Mouse (Mus musculus): ENCODE data around the gene Pcnx.

Gene Pcnx

DNA sequence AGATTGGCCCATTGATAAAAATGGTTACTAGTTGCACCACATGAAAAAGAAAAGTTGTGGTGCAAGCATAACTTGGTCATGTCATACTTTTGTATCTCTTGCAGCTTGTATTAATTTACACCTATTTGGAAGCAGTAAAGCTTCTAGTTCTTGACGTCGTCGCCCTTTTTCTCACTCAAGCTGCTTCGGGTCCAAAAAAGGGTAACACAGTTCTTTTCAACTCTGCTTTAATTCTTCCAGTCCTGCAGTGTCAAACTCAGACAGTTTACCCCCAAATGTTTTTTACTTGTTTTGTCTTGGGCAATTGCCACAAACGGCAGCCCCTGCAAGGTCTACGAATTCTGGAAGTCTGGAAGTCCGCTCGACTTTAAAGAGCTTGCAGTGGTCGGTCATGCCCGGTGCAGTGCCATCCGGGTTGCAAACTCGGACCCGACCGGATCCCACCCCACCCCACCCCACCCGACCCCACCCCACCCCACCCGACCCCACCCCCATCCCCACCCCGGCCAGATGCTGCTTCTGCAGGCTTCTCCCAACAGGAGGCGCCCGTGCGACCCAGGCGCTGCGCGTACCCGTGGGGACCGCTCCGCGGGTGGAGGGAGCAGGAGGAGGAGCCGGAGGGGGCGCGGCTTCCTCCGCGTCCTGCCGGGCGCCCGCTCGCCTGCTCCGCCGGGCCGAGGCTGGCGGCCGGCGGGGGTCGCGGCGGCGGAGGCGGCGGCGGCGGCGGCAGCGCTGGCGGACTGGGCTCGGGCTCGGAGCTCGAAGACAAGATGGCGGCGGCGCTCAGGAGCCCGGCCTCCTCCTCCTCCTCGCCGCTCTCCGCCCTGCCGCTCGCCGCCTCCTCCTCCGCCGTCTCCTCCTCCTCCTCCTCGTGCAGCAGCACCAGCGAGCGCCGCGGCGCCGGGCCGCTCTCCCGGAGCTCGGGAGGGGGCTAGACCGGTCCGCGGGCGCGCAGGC lies at the start of gene Pcnx:
Gene Pcnx, plus strand, starts transcription at position 673 of the 957 bp plus-strand sequence.
- peak; percentile 50 for DNase-seq (ENCODE audit: low read depth, low spot score)

DNA sequence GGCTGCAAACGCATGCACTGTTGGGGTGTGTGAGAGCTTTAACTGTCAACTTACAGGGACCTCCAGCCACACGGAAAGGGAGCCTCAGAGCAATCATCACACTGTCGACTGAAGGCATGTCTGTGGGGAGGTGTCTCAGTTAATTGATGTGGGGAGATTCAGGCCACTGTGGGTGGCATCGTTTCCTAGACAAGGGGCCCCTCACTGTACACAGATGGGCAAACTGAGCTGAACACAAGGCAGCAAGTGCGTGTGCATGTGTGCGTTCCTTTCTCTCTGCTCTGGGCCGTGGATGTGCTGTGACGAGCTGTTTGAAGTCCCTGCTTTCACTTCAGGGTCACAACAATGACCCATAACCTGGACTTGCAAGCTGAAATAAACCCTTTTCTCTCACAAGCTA lies 49.4 kb upstream of the Pcnx start:
- no peak for DNase-seq (ENCODE audit: low read depth, low spot score)

DNA sequence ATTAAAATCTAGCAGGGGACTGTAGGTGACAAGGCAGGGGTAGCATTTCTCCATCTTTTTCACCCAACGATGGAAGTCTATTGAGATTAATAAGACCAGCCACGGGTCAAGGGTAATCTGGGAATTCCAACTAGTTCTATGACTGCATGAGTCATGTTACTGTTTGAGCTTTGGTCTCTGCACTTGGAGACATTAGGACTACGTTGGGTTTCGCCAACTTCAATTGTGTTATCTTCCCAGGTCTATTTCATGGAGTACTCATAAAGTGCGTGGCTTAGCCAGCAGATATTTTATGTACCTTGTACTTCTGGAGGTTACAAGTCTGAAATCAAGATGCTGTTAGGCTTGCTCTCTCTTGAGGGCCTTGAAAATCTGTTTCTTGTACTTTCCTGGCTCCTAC lies 45.1 kb upstream of the Pcnx start:
- no peak for DNase-seq (ENCODE audit: low read depth, low spot score)

DNA sequence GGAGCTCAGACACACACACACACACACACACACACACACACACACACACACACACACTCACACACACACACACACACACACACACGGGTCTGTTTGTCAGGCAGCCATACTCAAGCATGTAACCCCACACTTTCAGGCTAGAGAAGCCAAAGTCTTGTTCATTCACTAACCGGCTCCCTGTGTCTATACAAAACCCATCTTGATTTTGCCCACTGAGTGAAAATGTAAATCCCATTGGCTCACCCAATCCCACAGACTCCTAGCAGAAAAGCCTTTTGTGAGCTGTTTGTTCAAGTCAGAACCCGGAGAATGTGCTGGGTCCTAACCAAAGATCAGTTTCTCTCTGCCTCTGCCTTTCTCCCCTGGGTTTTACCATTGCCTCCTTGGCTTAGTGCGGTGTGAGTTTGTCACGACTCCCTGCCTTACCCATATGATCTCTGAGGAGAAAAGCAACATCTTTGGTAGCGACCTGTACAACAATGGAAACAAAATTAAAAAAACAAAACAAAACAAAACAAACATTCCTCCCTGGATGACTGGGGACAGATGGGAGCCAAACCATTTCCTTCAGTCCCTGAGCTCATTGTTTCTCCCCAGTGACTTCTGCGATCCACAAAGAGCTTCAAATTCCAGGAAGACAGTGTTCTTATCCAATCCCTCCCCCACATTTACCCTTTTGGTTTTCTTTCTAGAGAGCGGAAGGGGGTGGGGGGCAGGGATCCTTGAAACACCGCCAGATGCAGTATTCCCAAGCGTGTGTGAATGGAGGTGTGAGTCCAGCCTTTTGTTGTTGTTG lies 43.3 kb upstream of the Pcnx start:
- no peak for DNase-seq (ENCODE audit: low read depth, low spot score)

DNA sequence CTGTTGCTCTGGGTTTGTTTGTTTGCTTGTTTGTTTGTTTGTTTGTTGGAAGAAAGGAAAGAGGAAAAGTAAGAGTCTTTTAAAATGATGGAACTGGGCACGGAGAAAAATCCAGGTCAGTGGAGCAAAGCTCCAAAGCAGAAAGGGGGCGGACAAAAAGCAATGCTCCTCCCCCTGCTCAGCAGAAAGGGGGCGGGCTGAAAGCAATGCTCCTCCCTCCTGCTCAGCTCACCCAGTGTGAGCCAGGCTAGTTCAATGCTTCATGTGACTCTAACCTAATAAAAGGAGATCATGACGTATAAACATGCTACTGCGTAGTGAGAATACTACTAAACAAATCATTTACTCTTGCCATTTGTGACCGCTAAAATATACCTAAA lies 42.7 kb upstream of the Pcnx start:
- no peak for DNase-seq (ENCODE audit: low read depth, low spot score)

DNA sequence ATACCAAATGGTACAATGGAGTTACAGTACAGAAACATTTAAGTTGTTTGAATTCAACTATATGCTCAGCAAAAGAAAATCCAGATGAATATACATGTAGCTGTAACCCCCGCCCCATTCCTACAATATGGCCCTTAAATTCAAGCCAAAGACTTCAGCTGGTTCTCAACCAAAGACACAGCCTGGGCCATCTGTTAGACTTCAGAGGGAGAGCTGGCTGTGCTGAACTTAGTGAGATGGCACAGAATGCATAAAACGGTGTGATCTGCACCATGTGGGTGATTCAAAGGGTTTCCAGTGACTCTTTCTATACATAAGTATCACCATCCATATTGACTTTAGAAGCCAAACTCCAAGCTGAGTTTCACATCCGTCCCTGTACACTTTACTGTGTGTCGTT lies 39.1 kb upstream of the Pcnx start:
- peak; percentile 80 for DNase-seq (ENCODE audit: low read depth, low spot score)

DNA sequence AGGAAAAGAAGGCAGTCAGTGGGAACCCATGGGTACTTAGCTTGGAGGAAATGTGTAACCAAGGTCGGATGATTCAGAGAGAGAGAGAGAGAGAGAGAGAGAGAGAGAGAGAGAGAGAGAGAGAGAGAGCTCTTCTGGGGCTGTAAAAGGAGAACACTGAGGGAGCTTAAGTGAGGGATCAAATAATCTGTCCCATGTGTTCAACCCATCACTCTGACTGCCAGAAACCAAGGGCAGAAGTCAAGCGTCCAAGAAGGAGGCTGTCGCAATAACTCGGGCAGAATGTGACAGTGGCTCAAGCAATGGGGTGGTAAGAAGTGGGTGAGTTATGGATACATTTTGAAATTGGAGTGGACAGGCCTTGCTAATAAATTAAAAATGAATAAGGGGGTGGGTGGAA lies 37.6 kb upstream of the Pcnx start:
- DNase-seq (ENCODE audit: low read depth, low spot score) = no peak

DNA sequence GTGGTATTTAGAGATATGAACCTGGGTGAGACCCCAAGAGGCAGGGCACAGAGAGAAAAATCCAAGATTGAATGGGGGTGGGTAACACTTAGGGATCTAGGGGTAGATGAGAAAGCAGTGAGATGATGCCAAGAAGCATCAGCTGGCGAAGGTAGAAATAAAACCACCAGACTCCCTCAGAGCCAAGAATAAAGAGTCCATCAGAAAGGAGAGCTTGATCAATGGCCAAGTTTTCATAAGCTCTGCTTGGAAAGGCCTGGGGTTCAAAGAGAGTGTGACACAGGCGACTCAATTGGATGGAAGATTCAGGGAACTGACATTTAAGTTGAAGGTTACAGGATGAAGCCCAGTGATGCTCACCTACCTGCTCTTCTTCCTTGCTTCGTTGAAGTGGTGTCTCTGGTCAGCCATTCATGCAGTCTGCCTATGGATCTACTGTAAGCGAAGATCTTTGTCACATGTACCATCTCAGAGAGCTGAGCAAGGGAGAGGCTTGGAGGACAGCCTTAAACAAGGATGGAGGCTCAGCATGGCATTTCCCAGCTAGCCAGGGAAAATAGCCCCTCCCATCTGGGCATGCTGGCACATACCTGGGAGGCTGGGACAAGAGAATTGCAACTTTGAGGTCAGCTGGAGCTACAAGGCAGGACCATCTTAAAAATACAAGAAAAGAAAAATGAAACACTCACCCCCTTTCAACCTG lies 36.9 kb upstream of the Pcnx start:
- no peak for DNase-seq (ENCODE audit: low read depth, low spot score)

DNA sequence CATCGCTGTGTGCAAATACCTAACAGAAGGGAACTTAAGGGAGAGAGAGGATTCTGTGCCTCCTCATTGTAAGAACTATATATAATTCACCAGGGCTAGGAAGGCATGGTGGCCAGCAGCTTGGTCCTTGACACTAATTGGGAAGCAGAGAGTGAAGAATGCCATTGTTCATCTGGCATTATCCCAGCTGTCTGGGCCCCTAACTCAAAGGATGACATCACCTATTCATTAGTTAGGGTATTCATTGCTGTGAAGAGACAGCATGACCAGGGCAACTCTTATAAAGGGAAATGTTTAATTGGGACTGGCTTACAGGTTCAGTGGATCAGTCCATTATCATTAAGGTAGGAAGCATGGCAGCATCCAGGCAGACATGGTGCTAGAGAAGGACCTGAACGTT lies 31.5 kb upstream of the Pcnx start:
- DNase-seq (ENCODE audit: low read depth, low spot score) = no peak

DNA sequence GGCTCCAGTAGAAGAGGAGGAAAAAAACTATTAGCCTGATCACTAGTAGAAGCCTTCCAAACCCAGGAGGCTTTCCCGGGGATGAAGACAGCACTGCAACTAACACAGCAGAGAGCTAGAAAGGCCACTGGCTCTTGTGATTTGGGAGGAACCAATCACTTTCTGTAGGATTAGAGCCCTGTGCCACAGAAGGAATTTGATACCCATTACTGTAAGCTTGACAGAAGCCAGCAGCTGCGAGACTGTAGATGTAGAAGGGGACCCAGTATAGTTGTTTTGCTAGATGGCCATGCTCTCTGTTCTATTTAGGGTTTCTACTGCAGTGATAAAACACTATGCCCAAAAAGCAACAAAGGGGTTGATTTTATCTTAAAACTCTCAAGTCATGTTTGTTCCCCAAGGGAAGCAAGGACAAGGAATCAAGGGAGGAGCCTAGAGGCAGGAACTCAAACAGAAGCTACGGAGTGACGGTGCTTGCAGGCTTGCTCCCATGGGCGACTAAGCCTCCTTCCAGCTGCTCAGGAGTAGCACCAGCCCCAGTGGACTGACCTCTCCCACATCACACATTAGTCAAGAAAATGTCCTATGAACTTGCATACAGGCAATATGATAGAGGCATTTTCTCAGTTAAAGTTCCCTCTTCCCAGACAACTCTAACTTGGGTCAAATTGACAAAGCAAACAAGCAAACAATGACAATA lies 27.6 kb upstream of the Pcnx start:
- DNase-seq (ENCODE audit: low read depth, low spot score) = no peak

DNA sequence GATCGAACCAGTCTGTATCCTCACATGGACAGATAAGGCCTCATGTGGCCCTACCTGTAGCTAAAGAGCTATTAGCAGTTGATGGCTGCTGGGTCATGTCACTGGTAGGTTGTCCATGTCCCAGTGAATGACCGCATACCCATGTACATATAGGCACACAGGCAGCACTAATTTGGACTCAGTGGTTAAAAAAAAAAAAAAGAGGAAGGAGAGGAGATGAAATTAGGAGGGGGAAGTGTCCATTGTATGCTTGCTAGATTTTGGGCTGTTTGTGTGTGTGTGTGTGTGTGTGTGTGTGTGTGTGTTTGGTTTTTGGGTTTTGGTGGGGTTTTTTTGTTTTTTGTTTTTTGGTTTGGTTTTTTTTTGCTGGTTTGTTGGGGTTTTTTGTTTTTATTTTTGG lies 26.7 kb upstream of the Pcnx start:
- DNase-seq (ENCODE audit: low read depth, low spot score) = no peak

DNA sequence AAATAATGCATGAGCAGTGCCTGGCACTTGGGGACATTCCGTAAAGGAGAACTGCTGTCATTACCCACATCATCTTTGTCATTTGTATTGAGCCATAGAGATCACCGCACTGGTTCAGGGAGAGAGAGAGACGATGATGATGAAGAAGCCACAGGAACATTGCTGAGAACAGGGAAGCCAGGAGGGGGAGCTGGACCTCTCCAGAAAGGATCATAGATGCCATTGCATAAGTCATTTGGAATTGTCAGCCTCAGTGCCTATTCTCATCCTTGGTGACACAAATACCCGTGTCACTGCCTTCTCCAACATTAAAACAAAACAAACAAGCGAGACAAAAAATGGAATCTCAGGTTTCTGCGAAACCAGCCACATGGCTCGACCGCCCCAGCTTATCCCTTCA lies 23.7 kb upstream of the Pcnx start:
- no peak for DNase-seq (ENCODE audit: low read depth, low spot score)

DNA sequence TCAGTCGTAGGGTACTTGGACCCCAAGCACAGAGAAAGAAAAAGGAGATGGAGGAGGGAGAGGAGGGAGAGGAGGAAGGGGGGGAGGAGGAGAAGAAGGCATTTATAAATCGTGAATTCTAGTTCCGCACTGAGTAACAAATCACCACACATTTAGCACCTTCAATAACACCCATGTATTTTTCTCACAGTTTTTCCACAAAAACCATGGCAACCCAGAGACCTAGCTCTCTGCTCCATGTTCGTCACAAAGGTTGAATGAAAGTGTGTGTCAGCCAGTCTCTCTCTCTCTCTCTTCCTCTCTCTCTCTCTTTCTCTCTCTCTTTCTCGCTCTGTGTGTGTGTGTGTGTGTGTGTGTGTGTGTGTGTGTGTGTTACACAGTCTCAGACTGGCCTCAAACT lies 22.4 kb upstream of the Pcnx start:
- DNase-seq (ENCODE audit: low read depth, low spot score) = peak; percentile 46

DNA sequence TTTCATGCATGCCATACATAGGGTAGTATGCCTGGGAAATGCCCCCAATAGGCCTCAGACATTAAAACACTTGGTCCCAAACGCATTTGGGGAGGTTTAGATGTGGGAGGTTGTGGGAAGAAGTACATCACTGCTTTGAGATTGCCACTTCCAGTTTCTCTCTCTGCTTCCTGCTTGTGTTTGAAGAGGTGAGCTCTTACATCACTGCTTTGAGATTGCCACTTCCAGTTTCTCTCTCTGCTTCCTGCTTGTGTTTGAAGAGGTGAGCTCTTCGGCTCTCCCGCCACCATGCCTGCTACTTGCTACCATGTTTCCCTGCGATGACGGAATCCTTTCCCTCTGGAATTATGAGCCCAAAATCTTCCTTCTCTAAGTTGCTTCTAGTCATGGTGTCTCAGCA lies 20.2 kb upstream of the Pcnx start:
- DNase-seq (ENCODE audit: low read depth, low spot score) = no peak

DNA sequence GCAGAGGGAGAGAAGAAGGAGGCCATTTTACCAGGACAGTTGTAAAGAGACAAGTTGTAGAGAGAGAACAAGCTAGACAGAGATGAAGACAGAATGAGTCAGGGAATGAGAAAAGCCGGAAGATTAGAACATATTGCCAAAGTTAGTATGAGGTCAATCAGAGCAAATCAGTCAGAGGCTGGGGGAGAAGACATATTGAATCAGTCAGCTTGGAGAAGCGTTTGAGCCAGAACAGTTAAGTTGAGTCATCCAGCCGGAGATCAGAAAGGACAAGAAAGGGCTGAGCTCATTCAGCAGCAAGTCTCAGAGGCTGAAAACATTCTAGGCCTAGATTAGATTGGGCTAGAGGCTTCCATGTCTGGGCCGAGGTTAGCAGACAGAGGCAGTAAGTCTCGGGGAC lies 18.8 kb upstream of the Pcnx start:
- DNase-seq (ENCODE audit: low read depth, low spot score) = no peak

DNA sequence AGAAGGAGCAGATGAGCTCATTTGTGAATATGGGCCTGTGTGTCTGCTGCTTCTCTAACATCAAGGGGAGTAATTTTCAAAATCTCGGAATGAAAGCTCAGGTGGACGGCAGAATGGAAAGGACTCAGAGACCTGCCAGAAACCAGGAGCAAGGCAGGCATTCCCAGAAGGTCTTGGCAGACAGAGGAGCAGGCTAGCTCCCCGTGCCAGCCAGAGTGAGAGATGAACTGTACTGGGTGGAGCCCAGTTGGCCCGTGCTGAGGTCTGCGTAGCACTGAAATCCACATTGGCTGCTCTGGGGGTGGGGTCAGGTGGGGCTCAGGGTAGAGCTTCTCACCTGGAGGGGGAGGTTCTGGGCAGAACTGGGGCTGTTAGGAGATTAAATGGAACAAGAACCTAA lies 16.3 kb upstream of the Pcnx start:
- DNase-seq (ENCODE audit: low read depth, low spot score) = no peak

DNA sequence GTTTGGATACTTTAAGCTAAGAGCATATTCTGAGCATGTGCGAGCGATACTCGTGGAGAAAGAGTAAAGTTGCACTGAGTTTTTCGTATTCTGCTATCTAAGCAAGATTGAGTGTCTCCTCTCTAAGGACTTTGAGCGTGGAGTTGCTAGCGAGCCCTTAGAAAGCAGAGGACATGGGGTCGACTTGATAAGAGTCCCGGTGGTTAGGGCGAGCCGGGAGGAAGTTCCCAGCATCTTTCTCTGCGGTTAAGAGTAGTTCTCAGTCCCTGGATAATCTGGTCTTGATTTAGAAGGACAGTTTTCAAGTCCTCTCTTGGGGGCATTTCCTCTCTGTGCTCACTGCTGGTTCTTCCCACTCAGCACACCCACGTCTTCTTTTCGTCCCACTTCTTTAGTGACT lies 15.3 kb upstream of the Pcnx start:
- no peak for DNase-seq (ENCODE audit: low read depth, low spot score)

DNA sequence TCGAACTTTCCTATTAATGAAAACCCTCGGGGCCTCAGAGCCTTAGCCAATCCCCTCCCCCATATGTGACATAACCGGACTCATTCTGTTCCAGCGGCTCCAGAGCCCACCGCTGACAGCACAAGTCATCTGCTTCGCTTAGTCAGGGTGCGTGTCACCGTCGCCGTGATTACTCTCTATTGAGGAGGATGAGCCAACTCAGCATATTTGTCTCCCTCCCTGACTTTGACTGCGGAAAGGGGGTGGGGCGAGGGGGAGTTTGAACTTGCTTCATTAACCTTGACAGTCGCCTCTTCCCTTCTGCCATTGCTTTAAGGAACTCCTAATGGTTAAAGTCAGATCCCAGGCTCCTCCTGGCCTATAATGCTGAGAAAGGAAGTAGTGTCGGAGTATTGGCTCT lies 14.8 kb upstream of the Pcnx start:
- DNase-seq (ENCODE audit: low read depth, low spot score) = no peak

DNA sequence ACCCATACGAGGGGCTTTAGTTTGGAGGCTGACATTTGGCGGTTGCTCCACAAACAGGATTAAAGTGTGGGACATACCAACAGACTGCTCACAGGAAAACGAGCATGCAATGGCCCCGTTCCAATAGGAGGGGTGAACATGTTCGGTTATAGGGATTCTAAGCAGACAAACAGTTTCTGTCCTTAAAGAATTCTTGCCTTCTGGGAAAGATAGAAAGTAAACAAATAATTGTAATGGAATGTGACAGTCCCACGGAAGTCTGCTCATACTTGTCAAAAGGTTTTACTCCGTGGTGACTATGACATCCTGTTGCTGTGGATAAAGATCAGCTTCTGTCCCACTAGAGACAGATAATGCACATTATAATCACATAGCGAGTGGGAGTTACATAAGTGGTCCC lies 10.2 kb upstream of the Pcnx start:
- DNase-seq (ENCODE audit: low read depth, low spot score) = no peak

DNA sequence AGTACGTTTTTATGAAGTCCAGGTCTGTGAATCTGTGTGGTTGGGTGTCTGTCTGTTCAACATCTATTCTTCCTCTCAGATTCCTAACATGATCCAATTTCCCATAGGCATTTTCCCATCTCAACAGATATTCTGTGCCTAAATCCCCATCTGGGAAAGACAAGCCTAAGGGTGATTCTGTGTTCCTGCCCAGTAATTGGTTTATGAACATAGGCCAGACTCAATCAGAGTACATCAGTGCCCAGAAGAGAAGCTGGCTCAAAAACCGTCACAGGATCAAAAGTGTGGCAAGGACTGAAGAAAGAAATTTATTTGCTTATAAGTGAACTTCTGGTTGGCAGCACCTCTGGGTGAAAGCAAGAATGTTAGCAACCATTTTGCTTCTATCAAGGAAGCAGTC lies 7.3 kb upstream of the Pcnx start:
- no peak for DNase-seq (ENCODE audit: low read depth, low spot score)

DNA sequence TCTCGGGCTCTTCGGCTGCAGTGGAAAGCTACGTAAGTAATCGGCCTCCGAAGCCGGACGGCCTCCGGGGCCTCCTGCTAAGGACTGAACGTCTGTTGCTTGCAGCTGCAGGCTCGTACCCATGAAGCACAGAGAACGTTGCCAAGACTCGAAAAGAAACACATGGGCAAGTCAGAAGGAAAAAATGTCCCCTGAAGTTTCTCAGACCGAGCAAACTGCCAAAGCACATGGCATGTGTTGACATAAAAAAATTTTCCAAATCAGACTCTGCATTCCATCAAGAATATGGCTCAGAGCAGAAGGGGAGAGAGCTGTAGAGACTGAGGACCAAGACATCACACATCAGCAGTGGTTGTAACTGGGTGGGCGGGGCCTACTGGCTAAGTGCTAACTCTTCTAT lies 6.8 kb upstream of the Pcnx start:
- peak; percentile 26 for DNase-seq (ENCODE audit: low read depth, low spot score)

DNA sequence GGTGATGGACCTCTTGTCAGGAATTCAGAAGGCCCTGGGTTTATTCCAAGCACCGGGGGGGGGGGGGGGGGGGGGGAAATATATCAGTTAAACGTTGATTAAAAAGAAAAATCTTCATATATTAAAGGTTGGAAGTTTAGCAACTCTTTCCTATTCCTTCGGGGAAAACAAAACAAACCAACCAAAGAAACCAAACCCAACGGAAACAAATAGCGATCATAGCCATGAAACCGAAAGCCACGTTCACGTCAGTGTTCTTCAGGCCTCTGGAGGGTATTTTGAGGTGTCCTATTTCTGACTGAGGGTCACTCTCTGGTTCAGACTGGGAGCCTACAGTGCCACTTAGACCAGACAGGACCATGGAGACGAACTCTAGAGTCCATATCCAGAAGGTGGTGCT lies 6.3 kb upstream of the Pcnx start:
- no peak for DNase-seq (ENCODE audit: low read depth, low spot score)
